Mouse (Mus musculus) urinary bladder, postnatal 36 days (tissue): ENCODE data around the gene Rint1.
"Not testable (repeated sequence)": the region's sequence is repeated elsewhere in the genome, so short reads cannot be mapped to it uniquely, and the experiment has no call there.

Experiments
- DNase-seq, 2 experiments: peaks; one replicate each; pipeline ENCODE4 v3.0.0; 2022; ENCODE audit warnings: low spot score in 2 of 2, mixed read lengths in 1 of 2

The Rint1 gene

GRCm38 (mm10) chr5:23826321-23827004 lies 39.0 kb downstream of the Rint1 start:
- peak; percentile 49 to 53 for DNase-seq

- DNase-seq: peak in 1 of 2 experiments; percentile 12
Measured at GRCm38 (mm10) chr5:23830897-23831752, 43.6 kb downstream of the Rint1 start.

- not testable (repeated sequence) for DNase-seq
Measured at GRCm38 (mm10) chr5:23835691-23836090, 48.2 kb downstream of the Rint1 start.

GRCm38 (mm10) chr5:23838158-23838557 lies 50.6 kb downstream of the Rint1 start:
- DNase-seq: peak in 1 of 2 experiments; percentile 7

- peak; percentile 90 to 96 for DNase-seq
Measured at GRCm38 (mm10) chr5:23843674-23844530, 56.4 kb downstream of the Rint1 start, which contains the start of gene Tomm7. Gene Tomm7, minus strand, starts transcription at chr5:23844161.

- DNase-seq: peak in 1 of 2 experiments; percentile 16
Measured at GRCm38 (mm10) chr5:23844531-23844841, 57.0 kb downstream of the Rint1 start.

- no peak for DNase-seq
Measured at GRCm38 (mm10) chr5:23845141-23845540, 57.6 kb downstream of the Rint1 start.

GRCm38 (mm10) chr5:23850345-23851159 lies 63.0 kb downstream of the Rint1 start:
- DNase-seq: peak; percentile 83 to 92

- not testable (repeated sequence) for DNase-seq
Measured at GRCm38 (mm10) chr5:23851160-23851555, 63.6 kb downstream of the Rint1 start.

GRCm38 (mm10) chr5:23852916-23853315 lies 65.4 kb downstream of the Rint1 start:
- not testable (repeated sequence) for DNase-seq

GRCm38 (mm10) chr5:23855484-23855883 lies 68.0 kb downstream of the Rint1 start:
- no peak for DNase-seq

- no peak for DNase-seq
Measured at GRCm38 (mm10) chr5:23856164-23856563, 68.7 kb downstream of the Rint1 start.

- DNase-seq: no peak
Measured at GRCm38 (mm10) chr5:23857189-23857588, 69.7 kb downstream of the Rint1 start.

GRCm38 (mm10) chr5:23858001-23858400 lies 70.5 kb downstream of the Rint1 start:
- no peak for DNase-seq

- no peak for DNase-seq
Measured at GRCm38 (mm10) chr5:23858643-23859042, 71.1 kb downstream of the Rint1 start.

GRCm38 (mm10) chr5:23859087-23859718 lies 71.7 kb downstream of the Rint1 start:
- no peak for DNase-seq

GRCm38 (mm10) chr5:23859896-23860295 lies 72.4 kb downstream of the Rint1 start:
- no peak for DNase-seq

- DNase-seq: no peak
Measured at GRCm38 (mm10) chr5:23861721-23862120, 74.2 kb downstream of the Rint1 start.

GRCm38 (mm10) chr5:23862291-23862690 lies 74.8 kb downstream of the Rint1 start:
- peak in 1 of 2 experiments; percentile 67 for DNase-seq
